Mouse (Mus musculus): ENCODE data around the gene Slc2a13. TPM values are rescaled to one million over a fixed set of nuclear protein-coding genes. Genes with fewer than 3 reads are reported as not detected.

Gene Slc2a13
- polyA plus RNA-seq, 2 experiments = 0.05 to 0.08 TPM

DNA sequence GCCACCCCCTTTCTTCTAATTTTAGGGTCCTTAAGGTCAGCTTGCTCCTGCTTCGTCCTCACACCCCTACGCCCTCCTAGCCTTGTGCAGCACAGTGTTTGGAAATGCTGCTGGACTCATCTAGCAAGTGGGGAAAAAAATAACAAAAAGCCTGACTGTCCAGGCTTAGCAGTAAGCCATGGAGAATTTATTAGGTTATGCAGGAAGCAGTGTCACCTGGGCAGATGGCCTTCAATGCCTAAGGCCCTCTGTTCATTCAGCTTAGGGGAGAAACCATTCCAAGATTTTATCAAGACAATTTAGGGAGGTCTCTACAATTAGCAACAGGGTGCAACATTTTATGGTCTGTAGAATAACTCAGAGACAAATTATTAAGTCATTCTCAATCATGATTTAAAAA, 212.6 kb downstream of the Slc2a13 start:
- no peak overlapping the region for H3K27ac ChIP-seq
- no peak for TF ChIP-seq CTCF (IDR thresholded peaks at IDR 0.05; ENCODE audit: low read depth)
- no peak for TF ChIP-seq EP300 (IDR thresholded peaks at IDR 0.05; ENCODE audit: low read depth)
- H3K36me3 ChIP-seq (replicated peaks; ENCODE audit: control insufficient read depth, insufficient read depth, low read depth) = no peaks in the 10 kb centered on the region
- no peaks in the 10 kb centered on the region for H3K27me3 ChIP-seq (ENCODE audit: control insufficient read depth, insufficient read depth, low read length)
- no peak for ATAC-seq (ENCODE audit: insufficient read depth)
- H3K9ac ChIP-seq (replicated peaks) = no peak overlapping the region
- no peak overlapping the region for H3K4me2 ChIP-seq (ENCODE audit: low read depth)
- H3K4me1 ChIP-seq (replicated peaks; ENCODE audit: control insufficient read depth in 2 of 2, insufficient read depth in 2 of 2, low read length in 1 of 2) = no peaks in the 10 kb centered on the region
- WGBS (ENCODE audit: insufficient replicate concordance) = 44% methylated on average over 2 of the region's 2 CpGs
- no peak overlapping the region for H3K4me3 ChIP-seq (ENCODE audit: insufficient read depth in 1 of 2, low read depth in 2 of 2, low read length in 2 of 2)
- H3K9me3 ChIP-seq (ENCODE audit: control insufficient read depth, low read length) = no peaks in the 10 kb centered on the region
- DNase-seq (ENCODE audit: low read depth in 3 of 3, low spot score in 3 of 3) = no peak

DNA sequence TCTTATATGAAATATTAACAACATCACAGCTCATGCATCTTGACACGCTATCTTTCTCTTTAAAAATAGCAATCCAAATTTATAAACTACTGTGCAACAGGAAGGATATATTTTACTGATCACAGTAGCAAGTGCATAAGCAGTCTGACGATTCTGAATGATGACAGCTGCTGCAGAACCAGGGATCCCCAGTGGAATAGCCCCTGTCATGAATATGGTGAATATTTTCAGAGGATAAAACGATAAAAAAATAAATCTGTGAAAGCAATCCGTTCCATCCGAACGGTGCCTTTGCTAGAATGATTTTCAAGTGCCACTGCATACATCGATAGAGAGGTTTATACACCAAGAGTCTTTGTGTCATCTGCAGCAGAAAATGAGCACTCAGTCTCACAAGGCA, 222.1 kb downstream of the Slc2a13 start:
- Histone ChIP-seq H3K4me3 (ENCODE audit: insufficient read depth in 1 of 2, low read depth in 2 of 2, low read length in 2 of 2) (no peak overlapping the region), H3K4me1 (replicated peaks; ENCODE audit: control insufficient read depth in 2 of 2, insufficient read depth in 2 of 2, low read length in 1 of 2) (no peaks in the 10 kb centered on the region), H3K27me3 (ENCODE audit: control insufficient read depth, insufficient read depth, low read length) (no peaks in the 10 kb centered on the region), H3K27ac (no peak overlapping the region), H3K9ac (replicated peaks) (no peak overlapping the region), H3K9me3 (ENCODE audit: control insufficient read depth, low read length) (no peaks in the 10 kb centered on the region), H3K36me3 (replicated peaks; ENCODE audit: control insufficient read depth, insufficient read depth, low read depth) (no peaks in the 10 kb centered on the region), H3K4me2 (ENCODE audit: low read depth) (no peak overlapping the region)
- no peak for ATAC-seq (ENCODE audit: insufficient read depth)
- no peak for DNase-seq (ENCODE audit: low read depth in 3 of 3, low spot score in 3 of 3)
- 68% methylated on average over 7 of the region's 7 CpGs for WGBS (ENCODE audit: insufficient replicate concordance)
- TF ChIP-seq CTCF (IDR thresholded peaks at IDR 0.05; ENCODE audit: low read depth) (no peak), EP300 (IDR thresholded peaks at IDR 0.05; ENCODE audit: low read depth) (no peak)

DNA sequence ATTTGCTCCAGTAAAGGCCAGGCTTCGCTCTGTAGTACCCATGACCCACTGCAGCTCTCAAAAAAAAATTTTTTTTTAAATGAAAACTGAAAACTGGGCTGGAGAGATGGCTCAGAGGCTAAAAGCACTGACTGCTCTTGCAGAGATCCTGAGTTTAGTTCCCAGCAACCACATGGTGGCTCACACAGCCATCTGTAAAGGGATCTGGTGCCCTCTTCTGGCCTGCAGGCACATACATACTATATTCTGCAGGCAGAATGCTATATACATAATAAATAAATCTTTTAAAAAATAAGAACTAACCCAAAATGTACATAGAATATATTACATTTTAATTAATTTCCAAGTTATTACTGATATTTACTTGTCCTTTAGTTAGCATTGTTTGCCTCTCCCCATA, 234.7 kb downstream of the Slc2a13 start:
- ATAC-seq (ENCODE audit: insufficient read depth) (no peak), DNase-seq (ENCODE audit: low read depth in 3 of 3, low spot score in 3 of 3) (no peak)
- Histone ChIP-seq H3K4me1 (replicated peaks; ENCODE audit: control insufficient read depth in 2 of 2, insufficient read depth in 2 of 2, low read length in 1 of 2) (no peaks in the 10 kb centered on the region), H3K36me3 (replicated peaks; ENCODE audit: control insufficient read depth, insufficient read depth, low read depth) (no peaks in the 10 kb centered on the region), H3K27ac (no peak overlapping the region), H3K4me2 (ENCODE audit: low read depth) (no peak overlapping the region), H3K9ac (replicated peaks) (no peak overlapping the region), H3K4me3 (ENCODE audit: insufficient read depth in 1 of 2, low read depth in 2 of 2, low read length in 2 of 2) (no peak overlapping the region), H3K27me3 (ENCODE audit: control insufficient read depth, insufficient read depth, low read length) (no peaks in the 10 kb centered on the region), H3K9me3 (ENCODE audit: control insufficient read depth, low read length) (no peaks in the 10 kb centered on the region)
- WGBS (ENCODE audit: insufficient replicate concordance) = 56% methylated on average over 1 of the region's 1 CpGs
- TF ChIP-seq EP300 (IDR thresholded peaks at IDR 0.05; ENCODE audit: low read depth) (no peak), CTCF (IDR thresholded peaks at IDR 0.05; ENCODE audit: low read depth) (peak; percentile 40; the same call in 1 of the 2 replicates)

DNA sequence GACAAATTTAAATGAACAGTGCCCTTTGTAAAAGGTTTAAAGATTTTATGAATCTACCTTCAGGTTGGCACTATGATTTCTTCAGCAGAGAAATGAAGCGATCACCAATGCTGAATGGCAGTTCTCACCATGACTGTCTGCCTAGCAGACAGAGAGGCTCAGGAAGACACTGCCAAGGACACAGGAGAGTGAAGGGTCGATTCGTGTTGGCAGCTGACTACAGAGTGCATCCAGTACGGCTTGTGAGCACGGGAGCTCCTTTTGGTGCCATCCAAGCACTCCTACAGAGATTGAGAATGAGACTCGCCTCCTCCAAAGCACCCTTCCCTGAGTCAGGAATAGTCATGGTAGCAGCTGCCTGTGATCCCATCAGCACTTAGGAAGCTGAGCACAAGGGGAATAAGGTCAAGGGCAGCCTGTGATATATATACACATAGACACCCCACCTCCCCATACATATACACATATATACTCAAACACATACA, 238.6 kb downstream of the Slc2a13 start:
- Histone ChIP-seq H3K9ac (replicated peaks) (no peak overlapping the region), H3K27me3 (ENCODE audit: control insufficient read depth, insufficient read depth, low read length) (no peaks in the 10 kb centered on the region), H3K4me1 (replicated peaks; ENCODE audit: control insufficient read depth in 2 of 2, insufficient read depth in 2 of 2, low read length in 1 of 2) (no peaks in the 10 kb centered on the region), H3K4me3 (ENCODE audit: insufficient read depth in 1 of 2, low read depth in 2 of 2, low read length in 2 of 2) (no peak overlapping the region), H3K27ac (no peak overlapping the region), H3K4me2 (ENCODE audit: low read depth) (no peak overlapping the region), H3K9me3 (ENCODE audit: control insufficient read depth, low read length) (no peaks in the 10 kb centered on the region), H3K36me3 (replicated peaks; ENCODE audit: control insufficient read depth, insufficient read depth, low read depth) (no peaks in the 10 kb centered on the region)
- DNase-seq (ENCODE audit: low read depth in 3 of 3, low spot score in 3 of 3) (no peak), ATAC-seq (ENCODE audit: insufficient read depth) (no peak)
- WGBS (ENCODE audit: insufficient replicate concordance) = 50% methylated on average over 6 of the region's 6 CpGs
- TF ChIP-seq EP300 (IDR thresholded peaks at IDR 0.05; ENCODE audit: low read depth) (no peak), CTCF (IDR thresholded peaks at IDR 0.05; ENCODE audit: low read depth) (no peak)

DNA sequence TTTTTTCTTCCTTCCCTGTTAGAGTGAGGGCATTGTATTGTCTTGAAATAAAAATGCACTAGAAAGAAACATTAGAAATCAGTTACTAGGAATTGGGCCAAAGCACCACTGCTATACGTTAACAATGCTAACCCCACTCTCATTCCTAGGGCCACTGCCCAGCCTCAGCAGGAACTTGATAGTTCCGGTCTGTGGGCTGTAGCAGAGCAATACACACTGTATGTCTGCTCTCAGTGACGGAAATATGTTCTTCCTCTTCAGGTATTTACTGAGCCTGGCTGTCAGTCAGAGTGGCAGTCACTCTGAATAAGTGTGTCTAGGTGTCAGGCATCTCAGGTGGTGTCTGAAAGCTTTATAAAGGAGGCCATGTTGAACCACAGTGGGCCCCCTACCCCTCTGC, 245.3 kb downstream of the Slc2a13 start:
- DNase-seq (ENCODE audit: low read depth in 3 of 3, low spot score in 3 of 3) = no peak
- Histone ChIP-seq H3K27me3 (ENCODE audit: control insufficient read depth, insufficient read depth, low read length) (no peaks in the 10 kb centered on the region), H3K9me3 (ENCODE audit: control insufficient read depth, low read length) (no peaks in the 10 kb centered on the region), H3K4me3 (ENCODE audit: insufficient read depth in 1 of 2, low read depth in 2 of 2, low read length in 2 of 2) (no peak overlapping the region), H3K4me2 (ENCODE audit: low read depth) (no peak overlapping the region), H3K4me1 (replicated peaks; ENCODE audit: control insufficient read depth in 2 of 2, insufficient read depth in 2 of 2, low read length in 1 of 2) (no peaks in the 10 kb centered on the region), H3K27ac (no peak overlapping the region), H3K9ac (replicated peaks) (no peak overlapping the region), H3K36me3 (replicated peaks; ENCODE audit: control insufficient read depth, insufficient read depth, low read depth) (no peaks in the 10 kb centered on the region)
- WGBS (ENCODE audit: insufficient replicate concordance) = 30% methylated on average over 3 of the region's 3 CpGs
- no peak for ATAC-seq (ENCODE audit: insufficient read depth)
- TF ChIP-seq CTCF (IDR thresholded peaks at IDR 0.05; ENCODE audit: low read depth) (no peak), EP300 (IDR thresholded peaks at IDR 0.05; ENCODE audit: low read depth) (no peak)
